Mouse (Mus musculus) thymus, adult 2 months (tissue): ENCODE data around the gene Map1lc3b. TPM values are rescaled to one million over a fixed set of nuclear protein-coding genes. Genes with fewer than 3 reads are reported as not detected.

Experiments used
- DNase-seq: peaks from one replicate; pipeline ENCODE4 v3.0.0; 2021
- H3K27ac ChIP-seq: fragments of 200-500 bp; 2 replicates; pipeline ENCODE4 v1.5.1; 2012; ENCODE audit warnings: low read length, control low read depth; ENCODE audit not compliant: control insufficient read depth, insufficient read depth
- H3K27me3 ChIP-seq: fragments of 200-500 bp; 2 replicates; pipeline ENCODE4 v1.6.1; 2012; ENCODE audit warnings: mild to moderate bottlenecking, low read length, moderate library complexity, mixed read lengths; ENCODE audit not compliant: control insufficient read depth, insufficient read depth
- H3K36me3 ChIP-seq: fragments of 200-500 bp; 2 replicates; pipeline ENCODE4 v1.6.1; 2012; ENCODE audit warnings: mild to moderate bottlenecking, low read length, moderate library complexity; ENCODE audit not compliant: control insufficient read depth, insufficient read depth
- H3K4me1 ChIP-seq: fragments of 200-500 bp; replicated peaks from 2 replicates; pipeline ENCODE4 v1.6.1; 2012; ENCODE audit warnings: low read length; ENCODE audit not compliant: control insufficient read depth, insufficient read depth
- H3K4me3 ChIP-seq: fragments of 200-500 bp; 2 replicates; pipeline ENCODE4 v1.5.1; 2012; ENCODE audit warnings: mild to moderate bottlenecking, low read length, control low read depth, moderate library complexity; ENCODE audit not compliant: control insufficient read depth, insufficient read depth
- CTCF ChIP-seq: fragments of 200-500 bp; IDR thresholded peaks from 2 replicates; pipeline ENCODE4 v1.5.1; 2012; ENCODE audit warnings: mild to moderate bottlenecking, control low read depth, low read length, moderate library complexity, borderline replicate concordance; ENCODE audit not compliant: control insufficient read depth, poor library complexity, insufficient read depth; ENCODE audit errors: extremely low read depth
- POLR2A ChIP-seq: fragments of 200-500 bp; IDR thresholded peaks from 2 replicates; pipeline ENCODE4 v1.6.1; 2012; ENCODE audit warnings: mild to moderate bottlenecking, low read length, control low read depth, moderate library complexity; ENCODE audit not compliant: control insufficient read depth, poor library complexity, insufficient read depth; ENCODE audit errors: extremely low read depth
- WGBS: fragments of 180-500 bp; shearing (Covaris S2); methylation state at CpG from one replicate; pipeline ENCODE4 v1.1.7; 2018; 5-methylcytosine and 5-hydroxymethylcytosine counted together
- polyA plus RNA-seq: library from polyadenylated mRNA; depleted of rRNA; stranded (reverse); fragments of >200 nt; gene quantifications from 2 replicates; pipeline ENCODE4 v1.2.3, GENCODE M21; 2012

The Map1lc3b gene
- polyA plus RNA-seq, 1 experiment: 103 TPM

DNA sequence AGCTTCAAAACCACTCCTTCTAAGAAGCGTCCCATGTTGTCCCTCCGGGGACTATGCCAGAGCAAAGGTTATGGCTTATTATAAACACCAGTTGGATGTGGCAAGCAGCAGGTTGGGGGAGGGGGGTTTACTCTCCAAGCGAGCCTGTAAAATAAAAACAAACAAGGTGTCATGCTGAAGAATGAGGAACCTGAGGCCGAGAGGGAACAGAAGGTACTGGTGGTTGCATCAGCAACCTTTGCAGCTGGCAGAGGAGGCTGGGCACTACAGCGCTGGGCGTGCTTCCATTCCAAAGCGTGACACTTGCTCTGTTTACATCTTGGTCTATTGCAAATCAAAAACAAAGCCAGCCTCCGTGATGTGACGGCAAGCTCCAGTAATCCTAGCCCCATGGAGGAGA, 9.7 kb upstream of the Map1lc3b start:
- Histone ChIP-seq H3K27me3 (no peaks in the 10 kb centered on the region), H3K4me3 (no peak overlapping the region), H3K4me1 (peaks cover 27% of the 10 kb centered on the region), H3K36me3 (no peaks in the 10 kb centered on the region), H3K27ac (no peak overlapping the region)
- no peak for TF ChIP-seq CTCF
- WGBS: 39% methylated on average over 9 of the region's 9 CpGs
- DNase-seq: no peak

- Histone ChIP-seq H3K36me3 (no peaks in the 10 kb centered on the region), H3K27ac (no peak overlapping the region), H3K4me1 (peaks cover 11% of the 10 kb centered on the region; the same call in 1 of the 2 replicates), H3K4me3 (no peak overlapping the region), H3K27me3 (no peaks in the 10 kb centered on the region)
- WGBS: 83% methylated on average over 8 of the region's 8 CpGs
- no peak for TF ChIP-seq CTCF
- no peak for DNase-seq
Measured at GRCm38 (mm10) chr8:121583653-121584052, 6.5 kb upstream of the Map1lc3b start.

DNA sequence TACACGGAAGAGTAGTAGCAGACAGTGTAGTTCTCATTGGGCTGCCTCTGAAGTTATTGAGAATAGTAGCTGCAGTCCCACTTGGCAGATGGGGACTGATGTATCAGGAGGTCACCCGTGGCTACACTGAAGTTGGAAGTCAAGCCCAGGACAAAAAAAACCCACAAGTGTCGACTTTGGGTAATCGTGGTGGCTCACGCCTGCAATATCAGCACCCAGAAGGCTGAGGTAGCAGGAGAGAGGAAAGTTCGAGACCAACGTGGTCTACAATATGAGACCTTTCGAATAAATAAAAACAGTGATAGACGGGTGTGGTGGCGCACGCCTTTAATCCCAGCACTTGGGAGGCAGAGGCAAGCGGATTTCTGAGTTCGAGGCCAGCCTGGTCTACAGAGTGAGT, 5.4 kb upstream of the Map1lc3b start:
- H3K36me3 ChIP-seq: no peaks in the 10 kb centered on the region
- DNase-seq: no peak
- H3K4me3 ChIP-seq: peak overlapping the region; percentile 75
- H3K27ac ChIP-seq: no peak overlapping the region
- no peaks in the 10 kb centered on the region for H3K27me3 ChIP-seq
- peaks cover 7% of the 10 kb centered on the region; the same call in 1 of the 2 replicates for H3K4me1 ChIP-seq
- WGBS: 37% methylated on average over 13 of the region's 13 CpGs
- no peak for TF ChIP-seq CTCF

- DNase-seq: peak; percentile 99
- Histone ChIP-seq H3K4me1 (peaks cover 7% of the 10 kb centered on the region; the same call in 1 of the 2 replicates), H3K27ac (peak overlapping the region; percentile 57; the same call in 1 of the 2 replicates), H3K27me3 (no peaks in the 10 kb centered on the region), H3K36me3 (no peaks in the 10 kb centered on the region), H3K4me3 (peak overlapping the region; percentile 75)
- WGBS: 1% methylated on average over 47 of the region's 47 CpGs
- TF ChIP-seq CTCF: peak; percentile 45; the same call in 1 of the 2 replicates
- peak; percentile 98 for TF ChIP-seq POLR2A
Measured at GRCm38 (mm10) chr8:121585159-121585825, 4.9 kb upstream of the Map1lc3b start.

GRCm38 (mm10) chr8:121588750-121589149, 1.4 kb upstream of the Map1lc3b start:
- no peak for TF ChIP-seq CTCF
- TF ChIP-seq POLR2A: no peak
- 95% methylated on average over 4 of the region's 4 CpGs for WGBS
- Histone ChIP-seq H3K27me3 (no peaks in the 10 kb centered on the region), H3K27ac (no peak overlapping the region), H3K4me3 (no peak overlapping the region), H3K36me3 (no peaks in the 10 kb centered on the region), H3K4me1 (peaks cover 17% of the 10 kb centered on the region)
- no peak for DNase-seq

- Histone ChIP-seq H3K27me3 (no peaks in the 10 kb centered on the region), H3K4me1 (peaks cover 17% of the 10 kb centered on the region), H3K4me3 (no peak overlapping the region), H3K27ac (no peak overlapping the region), H3K36me3 (peaks cover under 1% of the 10 kb centered on the region; the same call in 1 of the 2 replicates)
- 85% methylated on average over 2 of the region's 2 CpGs for WGBS
- TF ChIP-seq POLR2A (no peak), CTCF (no peak)
- DNase-seq: no peak
Measured at GRCm38 (mm10) chr8:121589205-121589726, 895 bp upstream of the Map1lc3b start.

DNA sequence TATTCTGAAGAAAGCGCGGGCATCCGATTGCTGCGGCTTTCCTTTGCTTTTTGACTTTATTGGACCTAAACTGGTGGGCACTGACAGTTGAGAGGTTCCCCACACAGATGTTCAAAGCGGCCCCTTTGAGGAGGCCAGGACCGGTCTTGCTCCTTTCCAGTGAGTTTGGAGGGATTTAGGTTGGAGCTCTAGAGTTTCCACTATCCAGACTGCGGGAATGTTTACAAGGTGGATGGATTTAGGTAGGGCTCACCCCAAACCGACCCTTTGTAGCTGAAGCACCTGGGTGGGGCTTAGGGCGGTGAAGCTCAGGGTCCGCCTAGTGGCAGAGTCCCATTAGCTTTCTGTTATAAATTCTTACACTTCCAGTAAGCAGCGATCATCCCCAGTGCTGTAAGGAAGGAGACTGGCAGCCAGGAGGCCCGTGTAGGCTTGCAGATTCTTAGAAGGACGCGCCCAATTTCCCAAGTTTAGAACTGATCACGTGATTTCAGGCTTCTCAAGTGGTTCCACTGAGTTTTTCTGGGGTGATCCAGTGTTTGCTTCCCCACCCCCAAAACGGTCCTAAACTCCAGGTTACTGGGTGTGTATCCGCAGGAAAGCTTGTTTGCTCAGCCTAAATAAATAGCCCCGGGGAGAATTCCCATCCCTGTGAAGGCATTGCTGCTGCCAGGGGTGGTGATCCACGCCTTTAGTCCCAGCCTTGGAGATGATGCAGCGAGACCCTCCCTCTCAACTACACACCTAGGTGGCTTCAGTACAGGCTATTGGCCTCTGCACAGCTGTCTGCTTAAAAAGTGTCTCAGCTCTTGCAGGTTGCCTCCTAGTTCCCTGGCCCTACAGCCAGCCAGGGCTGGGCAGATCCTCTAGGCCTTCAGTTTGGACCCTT, 1.3 kb downstream of the Map1lc3b start:
- no peaks in the 10 kb centered on the region for H3K27me3 ChIP-seq
- peaks cover 10% of the 10 kb centered on the region for H3K4me1 ChIP-seq
- peak overlapping the region; percentile 45; the same call in 1 of the 2 replicates for H3K27ac ChIP-seq
- peaks cover 10% of the 10 kb centered on the region for H3K36me3 ChIP-seq
- DNase-seq: peak; percentile 64
- WGBS: 21% methylated on average over 20 of the region's 20 CpGs
- H3K4me3 ChIP-seq: peak overlapping the region; percentile 68
- TF ChIP-seq CTCF (peak; percentile 28; the same call in 1 of the 2 replicates), POLR2A (no peak)
